Mouse (Mus musculus) megakaryocyte, embryonic 14.5 days (primary cell): Measurements from ENCODE around the gene Arhgef3. TPM values are rescaled to one million over a fixed set of nuclear protein-coding genes. Genes with fewer than 3 reads are reported as not detected.

Source experiments
- H3K27me3 ChIP-seq: replicated peaks from 2 replicates; pipeline ENCODE3; 2012; ENCODE audit warnings: inconsistent platforms
- H3K36me3 ChIP-seq: replicated peaks from 2 replicates; pipeline ENCODE3; 2012; ENCODE audit warnings: low read length, inconsistent platforms, mixed read lengths
- H3K4me1 ChIP-seq: 2 replicates; pipeline ENCODE4 v1.6.1; 2012; ENCODE audit warnings: inconsistent platforms
- H3K4me3 ChIP-seq: replicated peaks from 2 replicates; pipeline ENCODE3; 2012; ENCODE audit warnings: moderate library complexity, mild to moderate bottlenecking, inconsistent platforms
- H3K9me3 ChIP-seq: 2 replicates; pipeline ENCODE4 v1.6.1; 2012; ENCODE audit warnings: inconsistent platforms
- FLI1 ChIP-seq: IDR thresholded peaks from 2 replicates; pipeline ENCODE4 v1.6.1; 2012; ENCODE audit warnings: low read length, inconsistent platforms, mixed read lengths
- GATA1 ChIP-seq: IDR thresholded peaks from 3 replicates; pipeline ENCODE4 v1.6.1; 2012; ENCODE audit warnings: mixed read lengths, low read length, inconsistent platforms, borderline replicate concordance
- polyA plus RNA-seq: library from polyadenylated mRNA; stranded (reverse); fragments of >175 nt; gene quantifications from 2 replicates; pipeline ENCODE4 v1.2.3, GENCODE M21; 2012; ENCODE audit warnings: low replicate concordance; ENCODE audit not compliant: insufficient read depth

Arhgef3 gene
- polyA plus RNA-seq, 1 experiment, result 6.7 TPM

DNA sequence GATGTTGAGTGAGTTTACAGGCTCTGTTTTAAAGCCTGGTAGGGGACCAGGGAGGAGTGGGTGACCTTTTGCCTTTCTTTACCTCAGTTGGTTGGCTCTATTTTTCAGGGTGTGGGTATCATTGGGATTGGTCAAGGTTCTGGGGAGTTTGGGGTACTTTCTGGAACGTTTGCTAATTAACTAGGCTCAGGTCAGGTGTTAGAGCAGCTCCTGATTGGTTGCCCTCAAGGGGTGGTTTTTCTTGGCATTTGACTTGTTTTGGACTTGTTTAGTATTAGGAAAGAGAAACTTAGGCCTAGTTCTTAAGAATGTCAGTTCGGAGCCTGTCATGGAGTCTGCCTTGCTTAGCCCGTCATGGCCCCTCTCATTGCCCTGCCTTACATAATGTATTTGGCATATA, 322.1 kb downstream of the Arhgef3 start:
- TF ChIP-seq GATA1 (no peak), FLI1 (no peak)
- H3K27me3 ChIP-seq, result no peaks in the 10 kb centered on the region
- peaks cover 66% of the 10 kb centered on the region for H3K36me3 ChIP-seq

DNA sequence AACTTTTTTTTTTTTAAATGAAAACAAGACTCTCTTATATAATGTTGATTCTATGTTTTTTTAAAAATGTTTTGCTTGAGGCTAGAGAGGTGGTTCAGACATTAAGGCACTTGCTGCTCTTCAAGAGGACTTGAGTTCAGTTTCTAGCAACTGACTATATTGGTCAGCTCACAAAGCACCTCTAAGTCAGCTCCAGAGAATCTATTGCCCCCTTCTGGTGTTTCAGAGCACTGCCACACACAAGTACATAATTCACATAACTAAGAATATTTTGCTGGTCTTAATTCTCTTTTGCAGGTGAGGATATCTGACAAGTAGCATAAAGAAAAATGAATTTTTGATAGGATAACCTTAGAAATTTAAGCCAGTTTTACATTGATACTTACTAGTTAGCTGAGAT, 326.2 kb downstream of the Arhgef3 start:
- Histone ChIP-seq H3K27me3 (no peaks in the 10 kb centered on the region), H3K4me3 (no peak overlapping the region), H3K4me1 (peaks cover 9% of the 10 kb centered on the region), H3K9me3 (no peaks in the 10 kb centered on the region), H3K36me3 (peaks cover 75% of the 10 kb centered on the region)
- TF ChIP-seq FLI1, result no peak
- TF ChIP-seq GATA1, result no peak

More for the DNA sequence above, 322.1 kb downstream of the Arhgef3 start:
- Histone ChIP-seq H3K4me1 (peaks cover 12% of the 10 kb centered on the region), H3K4me3 (no peak overlapping the region), H3K9me3 (no peaks in the 10 kb centered on the region)

DNA sequence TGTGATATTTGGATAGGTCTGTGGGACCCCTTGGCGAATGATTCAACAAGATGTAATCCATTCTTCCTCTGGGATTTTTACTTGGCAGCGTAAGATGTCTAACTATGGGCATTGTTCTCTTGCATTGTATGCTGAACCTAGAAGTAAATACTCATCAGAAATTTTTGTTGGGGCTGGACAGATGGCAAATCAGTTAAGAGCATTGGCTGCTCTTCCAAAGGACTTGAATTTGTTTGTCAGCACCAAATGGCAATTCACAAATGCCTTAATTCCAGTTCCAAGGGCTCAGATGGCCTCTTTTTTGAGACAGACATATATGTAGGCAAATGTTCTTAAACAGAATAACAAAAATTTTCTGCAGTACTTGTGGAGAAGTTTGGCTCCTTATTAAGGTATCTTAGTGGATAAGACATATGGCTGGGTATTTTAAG, 330.2 kb downstream of the Arhgef3 start:
- no peaks in the 10 kb centered on the region for H3K9me3 ChIP-seq
- no peak for TF ChIP-seq FLI1
- TF ChIP-seq GATA1, result no peak

DNA sequence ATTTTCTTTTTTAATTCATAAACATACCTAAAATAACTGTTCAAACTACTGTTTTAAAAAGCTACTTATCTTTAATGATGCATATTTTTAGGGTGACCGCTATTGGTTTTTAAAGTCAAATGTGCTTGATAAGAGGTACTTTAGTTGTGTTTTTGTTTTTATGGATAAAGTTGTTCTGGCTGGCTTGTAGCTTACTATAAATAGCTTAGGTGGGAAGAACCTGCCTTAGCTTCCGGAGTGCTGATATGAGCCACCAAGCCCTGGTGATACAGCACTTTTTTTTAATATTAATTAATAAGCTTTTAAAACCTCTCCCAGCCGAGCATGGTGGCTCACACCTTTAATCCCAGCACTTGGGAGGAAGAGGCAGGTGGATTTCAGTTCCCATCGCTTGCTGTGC, 332.3 kb downstream of the Arhgef3 start:
- TF ChIP-seq GATA1 (no peak), FLI1 (no peak)
- Histone ChIP-seq H3K9me3 (no peaks in the 10 kb centered on the region), H3K4me3 (no peak overlapping the region), H3K4me1 (peaks cover 5% of the 10 kb centered on the region), H3K27me3 (no peaks in the 10 kb centered on the region), H3K36me3 (peaks cover 83% of the 10 kb centered on the region)

More for the DNA sequence above, 330.2 kb downstream of the Arhgef3 start:
- no peak overlapping the region for H3K4me3 ChIP-seq
- peaks cover 5% of the 10 kb centered on the region for H3K4me1 ChIP-seq
- no peaks in the 10 kb centered on the region for H3K27me3 ChIP-seq
- H3K36me3 ChIP-seq, result peaks cover 88% of the 10 kb centered on the region

Other genes with a start within 250 kb of the Arhgef3 start
- not detected in 2 replicates for gene Asb14, start 220.3 kb upstream of the Arhgef3 start, polyA plus RNA-seq
- gene Appl1, start 143.7 kb upstream of the Arhgef3 start, polyA plus RNA-seq, result 0.86 TPM in 1 of 2 replicates, not detected in the other
- gene Hesx1, start 120.5 kb upstream of the Arhgef3 start, polyA plus RNA-seq, result 0.16 TPM in 1 of 2 replicates, not detected in the other
- not detected in 2 replicates for gene Il17rd, start 76.0 kb upstream of the Arhgef3 start, polyA plus RNA-seq